Mouse (Mus musculus) ES-Bruce4 (cell line): ENCODE results near the gene Cpt1b. TPM values are rescaled to one million over a fixed set of nuclear protein-coding genes. Genes with fewer than 3 reads are reported as not detected.

Source experiments
- H3K27ac ChIP-seq: 2 replicates; pipeline ENCODE4 v1.5.1; 2012; ENCODE audit warnings: low read length, inconsistent platforms; ENCODE audit not compliant: insufficient read depth
- H3K27me3 ChIP-seq: 2 replicates; pipeline ENCODE4 v1.6.1; 2012; ENCODE audit warnings: mild to moderate bottlenecking, low read length, inconsistent platforms; ENCODE audit not compliant: control insufficient read depth, poor library complexity, insufficient read depth, severe bottlenecking
- H3K36me3 ChIP-seq: 2 replicates; pipeline ENCODE4 v1.6.1; 2012; ENCODE audit warnings: inconsistent platforms, mild to moderate bottlenecking, low read length, moderate library complexity; ENCODE audit not compliant: control insufficient read depth, poor library complexity, insufficient read depth, severe bottlenecking
- H3K4me1 ChIP-seq: one replicate; pipeline ENCODE4 v1.8.1; 2011; ENCODE audit warnings: low read length; ENCODE audit not compliant: control insufficient read depth, insufficient read depth
- H3K4me3 ChIP-seq: 2 replicates; pipeline ENCODE4 v1.5.1; 2011; ENCODE audit warnings: low read depth, mild to moderate bottlenecking, low read length
- H3K9ac ChIP-seq: 2 replicates; pipeline ENCODE4 v1.6.1; 2012; ENCODE audit warnings: low read depth, mild to moderate bottlenecking, inconsistent platforms; ENCODE audit not compliant: poor library complexity, severe bottlenecking
- H3K9me3 ChIP-seq: replicated peaks from 2 replicates; pipeline ENCODE4 v1.6.1; 2012; ENCODE audit warnings: mild to moderate bottlenecking, low read length, inconsistent platforms; ENCODE audit not compliant: control insufficient read depth, poor library complexity, insufficient read depth, severe bottlenecking
- CTCF ChIP-seq: IDR thresholded peaks from one replicate; pipeline ENCODE4 v1.8.1; 2011; ENCODE audit warnings: low read depth, low read length
- EP300 ChIP-seq: IDR thresholded peaks from 2 replicates; pipeline ENCODE4 v1.6.1; 2011; ENCODE audit warnings: low read depth, low read length; ENCODE audit not compliant: insufficient read depth
- POLR2A ChIP-seq: IDR thresholded peaks from one replicate; pipeline ENCODE4 v1.8.1; 2011; ENCODE audit warnings: low read length; ENCODE audit not compliant: insufficient read depth
- polyA plus RNA-seq: library from polyadenylated mRNA; stranded (reverse); fragments of >200 nt; gene quantifications from 2 replicates; pipeline ENCODE4 v1.2.4, GENCODE M21; 2011; ENCODE audit warnings: low read depth; ENCODE audit not compliant: missing spikeins, insufficient read depth, insufficient read length

Cpt1b gene
- polyA plus RNA-seq, 1 experiment, result 6.1 TPM

DNA sequence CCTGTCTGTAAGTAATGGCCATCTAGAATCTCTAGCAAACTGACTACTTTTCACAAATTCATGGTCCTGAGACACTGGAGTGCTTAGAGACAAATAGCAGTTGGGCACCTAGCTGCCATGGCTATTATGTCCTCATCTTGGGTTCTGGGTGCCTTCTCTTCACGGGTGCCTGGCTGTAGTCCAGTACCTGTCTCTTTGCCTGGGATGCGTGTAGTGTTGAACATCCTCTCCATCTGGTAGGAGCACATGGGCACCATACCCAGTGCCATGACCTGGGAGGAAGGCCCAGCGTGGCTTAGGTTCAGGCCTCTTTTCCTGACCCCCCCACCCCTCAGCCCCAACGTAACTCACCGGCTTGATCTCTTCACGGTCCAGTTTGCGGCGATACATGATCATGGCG is 3.7 kb downstream of the Cpt1b start:
- no peak overlapping the region for H3K27ac ChIP-seq
- H3K4me1 ChIP-seq, result peaks cover 2% of the 10 kb centered on the region
- H3K27me3 ChIP-seq, result no peaks in the 10 kb centered on the region
- H3K36me3 ChIP-seq, result peaks cover 3% of the 10 kb centered on the region; the same call in 1 of the 2 replicates
- no peaks in the 10 kb centered on the region for H3K9me3 ChIP-seq
- TF ChIP-seq CTCF (no peak), EP300 (no peak), POLR2A (no peak)
- no peak overlapping the region for H3K9ac ChIP-seq
- no peak overlapping the region for H3K4me3 ChIP-seq

DNA sequence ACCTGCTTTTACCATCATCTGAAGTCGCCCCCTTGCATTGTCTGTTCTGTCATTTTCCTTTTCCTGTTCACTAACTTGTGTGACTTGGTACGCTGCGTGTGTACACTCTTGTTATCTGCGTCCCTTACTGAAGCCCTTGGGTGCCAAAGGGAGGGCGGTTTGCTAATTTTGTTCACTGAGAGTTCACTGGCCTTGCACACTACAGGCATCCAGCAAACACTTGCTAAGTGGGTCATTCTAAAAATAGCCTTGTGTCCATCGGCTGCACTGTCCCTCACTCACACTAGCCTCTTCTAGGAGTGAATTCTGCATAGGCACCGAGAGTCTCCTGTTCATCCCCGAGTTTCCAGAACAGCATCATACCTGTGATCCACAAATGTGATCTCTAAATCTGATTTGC is 10.4 kb downstream of the Cpt1b start:
- Histone ChIP-seq H3K9me3 (no peaks in the 10 kb centered on the region), H3K27ac (no peak overlapping the region), H3K4me1 (no peaks in the 10 kb centered on the region), H3K36me3 (no peaks in the 10 kb centered on the region), H3K27me3 (no peaks in the 10 kb centered on the region), H3K9ac (no peak overlapping the region), H3K4me3 (no peak overlapping the region)
- no peak for TF ChIP-seq POLR2A
- no peak for TF ChIP-seq CTCF
- TF ChIP-seq EP300, result no peak

DNA sequence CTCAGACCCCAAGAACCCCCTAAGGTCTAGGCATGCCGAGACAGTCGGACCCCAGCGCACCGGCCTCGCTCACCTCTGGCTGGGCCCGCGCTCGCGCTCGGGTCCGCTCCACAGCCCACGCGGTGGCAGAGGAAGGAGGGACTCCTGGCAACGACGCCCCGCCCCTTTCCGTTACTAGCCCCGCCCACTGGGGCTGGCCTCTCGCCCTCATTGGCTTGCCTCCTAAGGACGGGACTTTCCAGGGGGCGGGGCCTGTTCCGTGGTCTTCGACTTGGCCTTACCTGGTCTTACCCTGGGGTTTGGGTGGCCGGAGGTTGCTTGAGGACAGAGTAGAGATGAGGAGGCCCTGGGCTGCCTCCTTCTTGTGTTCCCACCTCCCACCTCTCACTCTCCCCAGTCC is 15.5 kb downstream of the Cpt1b start, which contains the start of gene Syce3:
Gene Syce3 (minus strand): TSS at position 386 of the 400 bp plus-strand sequence.
- Histone ChIP-seq H3K36me3 (no peaks in the 10 kb centered on the region), H3K9ac (no peak within 1 kb of the TSS), H3K4me3 (no peak within 1 kb of the TSS), H3K4me1 (no peaks in the 10 kb centered on the region), H3K27me3 (no peaks in the 10 kb centered on the region), H3K9me3 (no peaks in the 10 kb centered on the region), H3K27ac (no peak within 1 kb of the TSS)
- TF ChIP-seq EP300, result no peak
- TF ChIP-seq CTCF, result no peak
- TF ChIP-seq POLR2A, result no peak

DNA sequence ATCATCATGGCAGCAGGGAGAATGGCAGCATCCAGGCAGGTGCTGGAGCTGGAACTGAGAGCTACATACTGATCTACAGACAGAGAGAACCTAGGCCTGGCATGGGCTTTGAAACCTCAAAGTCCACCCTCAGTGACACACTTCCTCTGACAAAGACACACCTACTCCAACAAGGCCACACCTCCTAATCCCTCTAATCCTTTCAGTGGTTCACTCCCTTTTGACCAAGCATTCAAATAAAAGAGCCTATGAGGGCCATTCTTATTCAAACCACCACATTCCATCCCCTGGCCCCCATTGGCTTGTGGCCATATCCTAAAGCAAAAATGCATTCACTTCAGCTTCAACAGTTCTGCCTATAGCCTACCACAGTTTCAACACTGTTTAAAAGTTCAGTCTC is 19.0 kb downstream of the Cpt1b start:
- H3K9ac ChIP-seq, result no peak overlapping the region
- no peak overlapping the region for H3K4me3 ChIP-seq
- H3K27me3 ChIP-seq, result no peaks in the 10 kb centered on the region
- no peaks in the 10 kb centered on the region for H3K4me1 ChIP-seq
- no peak for TF ChIP-seq CTCF
- no peak for TF ChIP-seq POLR2A
- TF ChIP-seq EP300, result no peak
- H3K9me3 ChIP-seq, result no peaks in the 10 kb centered on the region
- H3K27ac ChIP-seq, result no peak overlapping the region
- H3K36me3 ChIP-seq, result no peaks in the 10 kb centered on the region

DNA sequence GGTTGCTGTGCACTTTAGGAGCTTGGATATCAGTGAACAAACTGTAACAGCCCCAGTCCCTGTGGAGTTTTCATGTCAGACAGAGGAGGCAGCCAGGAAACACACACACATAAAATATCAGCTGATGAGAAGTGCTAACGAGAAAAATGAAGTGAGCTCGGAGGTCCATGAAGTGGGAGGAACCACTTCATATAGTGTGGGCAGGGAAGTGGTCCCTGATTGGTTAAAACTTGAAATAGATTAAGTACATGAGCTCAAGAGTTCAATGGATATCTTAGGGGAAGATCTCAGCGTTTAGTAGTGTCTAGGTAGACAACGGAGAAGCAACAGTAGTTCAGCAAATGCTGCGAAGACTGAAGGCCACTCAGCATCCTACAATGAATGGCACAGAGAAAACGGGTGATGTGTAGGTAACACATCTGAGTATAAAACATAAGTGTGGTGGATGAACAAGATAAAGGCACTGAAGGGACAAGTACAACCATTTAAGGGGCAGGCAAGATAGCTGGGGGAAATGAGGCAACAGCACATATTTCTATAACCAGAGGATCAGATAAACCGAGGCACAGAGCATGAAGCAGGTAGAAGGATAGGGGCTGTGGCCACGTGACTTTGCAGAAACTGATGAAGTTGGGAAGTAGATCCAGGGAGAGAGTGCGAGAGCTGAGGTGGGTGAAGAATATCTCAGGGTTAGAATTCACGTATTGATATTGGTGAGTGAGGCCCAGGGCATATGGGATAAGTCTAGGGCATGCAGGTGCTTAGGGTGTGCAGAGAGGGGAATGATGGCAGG is 20.6 kb downstream of the Cpt1b start:
- Histone ChIP-seq H3K4me3 (no peak overlapping the region), H3K9ac (no peak overlapping the region), H3K27ac (no peak overlapping the region), H3K36me3 (no peaks in the 10 kb centered on the region), H3K4me1 (no peaks in the 10 kb centered on the region), H3K9me3 (no peaks in the 10 kb centered on the region), H3K27me3 (no peaks in the 10 kb centered on the region)
- TF ChIP-seq EP300 (no peak), CTCF (no peak), POLR2A (no peak)

DNA sequence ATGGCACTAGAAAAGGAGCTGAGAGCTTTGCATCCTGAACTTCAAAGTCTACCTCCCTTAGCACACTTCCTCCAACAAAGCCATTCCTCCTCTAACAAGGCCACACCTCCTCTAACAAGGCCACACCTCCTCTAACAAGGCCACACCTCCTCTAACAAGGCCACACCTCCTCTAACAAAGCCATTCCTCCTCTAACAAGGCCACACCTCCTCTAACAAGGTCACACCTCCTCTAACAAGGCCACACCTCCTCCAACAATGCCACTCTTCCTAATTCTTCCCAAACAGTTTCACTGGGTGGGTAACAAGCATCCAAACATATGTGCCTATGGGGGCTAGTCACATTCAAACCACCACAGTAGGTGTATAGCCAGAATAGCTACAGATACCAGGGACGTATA is 23.2 kb downstream of the Cpt1b start:
- Histone ChIP-seq H3K4me3 (no peak overlapping the region), H3K4me1 (peaks cover 2% of the 10 kb centered on the region), H3K27me3 (no peaks in the 10 kb centered on the region), H3K27ac (no peak overlapping the region), H3K36me3 (no peaks in the 10 kb centered on the region), H3K9me3 (no peaks in the 10 kb centered on the region), H3K9ac (no peak overlapping the region)
- no peak for TF ChIP-seq CTCF
- TF ChIP-seq POLR2A, result no peak
- no peak for TF ChIP-seq EP300
